Mouse (Mus musculus) inflammation-experienced regulatory T-cells, adult 16 weeks (primary cell): ENCODE data around the gene Fbf1. TPM values are rescaled to one million over a fixed set of nuclear protein-coding genes. Genes with fewer than 3 reads are reported as not detected.

Experiments
- polyA plus RNA-seq: library from polyadenylated mRNA; unstranded; fragments of 100-300 nt; shearing (Covaris generic); gene quantifications from one replicate; pipeline ENCODE4 v1.2.1, GENCODE M21; 2017

The Fbf1 gene
- 10.1 TPM for polyA plus RNA-seq

GRCm38 (mm10) chr11:116167884-116168439, at the start of gene Fbf1:
Gene Fbf1, minus strand, starts transcription at chr11:116168166.

GRCm38 (mm10) chr11:116198639-116199531, 30.9 kb upstream of the Fbf1 start, which contains the start of the genes Ten1 and Acox1:
Gene Ten1, plus strand, starts transcription at chr11:116198855.
Gene Acox1, minus strand, starts transcription at chr11:116199045.

GRCm38 (mm10) chr11:116138468-116139138, 29.4 kb downstream of the Fbf1 start, which contains the start of gene Mrpl38:
Gene Mrpl38, minus strand, starts transcription at chr11:116138868.

GRCm38 (mm10) chr11:116130488-116131205, 37.3 kb downstream of the Fbf1 start, which contains the start of gene Trim65:
Gene Trim65, minus strand, starts transcription at chr11:116131128.

GRCm38 (mm10) chr11:116127156-116127980, 40.6 kb downstream of the Fbf1 start, which contains the start of gene Trim47:
Gene Trim47, minus strand, starts transcription at chr11:116127210.

Other genes with a start within 250 kb of the Fbf1 start
- 43.4 TPM for gene Sap30bp, start 234.9 kb downstream of the Fbf1 start, polyA plus RNA-seq
- gene Recql5, start 234.7 kb downstream of the Fbf1 start, polyA plus RNA-seq, result 27.8 TPM
- gene Itgb4, start 193.5 kb downstream of the Fbf1 start, polyA plus RNA-seq, result not detected
- gene Galk1, start 155.4 kb downstream of the Fbf1 start, polyA plus RNA-seq, result 40.4 TPM
- gene H3f3b, start 140.2 kb downstream of the Fbf1 start, polyA plus RNA-seq, result 1,346 TPM
- gene Unk, start 137.8 kb downstream of the Fbf1 start, polyA plus RNA-seq, result 56.5 TPM
- 202 TPM for gene Unc13d, start 90.2 kb downstream of the Fbf1 start, polyA plus RNA-seq
- gene Wbp2, start 81.2 kb downstream of the Fbf1 start, polyA plus RNA-seq, result 214 TPM
- 0.32 TPM for gene Trim47, start 41.0 kb downstream of the Fbf1 start, polyA plus RNA-seq
- 9.8 TPM for gene Trim65, start 37.0 kb downstream of the Fbf1 start, polyA plus RNA-seq
- 91.0 TPM for gene Mrpl38, start 29.3 kb downstream of the Fbf1 start, polyA plus RNA-seq
- gene Ten1, start 30.7 kb upstream of the Fbf1 start, polyA plus RNA-seq, result 62.6 TPM
- 24.7 TPM for gene Acox1, start 30.9 kb upstream of the Fbf1 start, polyA plus RNA-seq
- 0.12 TPM for gene Evpl, start 69.9 kb upstream of the Fbf1 start, polyA plus RNA-seq
- 91.6 TPM for gene Srp68, start 106.1 kb upstream of the Fbf1 start, polyA plus RNA-seq
- not detected for gene Galr2, start 112.8 kb upstream of the Fbf1 start, polyA plus RNA-seq
- 102 TPM for gene Exoc7, start 139.1 kb upstream of the Fbf1 start, polyA plus RNA-seq
- 0.11 TPM for gene Foxj1, start 167.2 kb upstream of the Fbf1 start, polyA plus RNA-seq
- gene Rnf157, start 244.9 kb upstream of the Fbf1 start, polyA plus RNA-seq, result 1.9 TPM